Mouse (Mus musculus) spleen, postnatal 10 days (tissue): Measurements from ENCODE around the gene Glb1l.

Experiments used
- DNase-seq, 2 experiments: peaks; one replicate each; pipeline ENCODE4 v3.0.0; 2021 to 2022; ENCODE audit warnings: low spot score in 2 of 2

The Glb1l gene

DNA sequence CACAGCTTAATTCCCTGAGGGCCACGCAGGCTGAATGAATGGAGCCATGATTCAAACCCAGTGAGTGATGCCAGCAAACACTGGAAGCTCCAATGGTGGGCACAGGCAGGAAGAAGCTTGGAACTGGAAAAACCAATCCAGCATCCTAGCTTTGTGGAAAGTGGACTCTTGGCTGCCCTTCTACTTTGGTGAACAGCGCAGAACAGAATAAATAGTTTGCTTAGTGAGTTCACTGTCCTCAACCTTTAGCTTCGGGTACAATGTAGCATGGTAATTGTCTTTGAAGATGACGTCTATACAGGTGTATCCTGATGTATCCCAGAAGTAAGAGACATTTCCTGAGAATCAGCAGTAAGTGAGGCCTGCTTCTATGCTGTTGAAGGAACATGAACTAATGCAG lies 61.9 kb downstream of the Glb1l start:
- no peak for DNase-seq
